Mouse (Mus musculus) heart, adult 9 months (tissue): ENCODE results near the gene Dvl2.

Experiments used
- DNase-seq, 2 experiments: peaks; one replicate each; pipeline ENCODE4 v3.0.0; 2022; ENCODE audit warnings: low spot score in 2 of 2

The Dvl2 gene

DNA sequence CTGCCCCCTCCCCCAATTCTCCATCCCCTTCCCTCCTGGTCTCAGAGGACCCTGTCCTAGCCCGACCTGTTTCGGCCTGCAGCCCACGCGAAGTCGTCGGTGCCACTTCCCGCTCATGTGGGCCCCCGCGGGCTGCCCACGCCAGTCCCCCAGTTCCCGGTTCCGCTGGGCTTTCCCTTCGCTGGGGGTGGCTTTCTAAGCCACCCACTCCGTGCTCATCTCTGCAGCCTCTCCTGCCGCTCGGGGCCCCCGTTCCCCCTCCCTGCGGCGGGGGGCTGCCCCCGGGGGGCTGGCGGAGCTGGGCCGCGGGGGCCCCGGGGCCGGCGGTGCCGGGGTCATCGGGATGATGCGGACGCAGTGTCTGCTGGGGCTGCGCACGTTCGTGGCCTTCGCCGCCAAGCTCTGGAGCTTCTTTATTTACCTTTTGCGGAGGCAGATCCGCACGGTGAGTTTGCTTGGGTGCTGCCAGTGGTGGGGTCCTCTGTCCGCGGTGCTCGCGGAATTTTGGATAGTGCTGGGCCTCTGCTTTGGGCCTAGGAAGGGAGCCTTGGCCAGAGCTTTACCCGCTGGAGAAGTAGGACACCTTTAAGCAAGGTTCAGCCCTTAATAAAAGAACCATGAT is 19.1 kb upstream of the Dvl2 start, which contains the start of gene Ctdnep1:
Ctdnep1 (plus strand) TSS at position 16 of the 622 bp plus-strand sequence.
- peak in 1 of 2 experiments; percentile 24 for DNase-seq

DNA sequence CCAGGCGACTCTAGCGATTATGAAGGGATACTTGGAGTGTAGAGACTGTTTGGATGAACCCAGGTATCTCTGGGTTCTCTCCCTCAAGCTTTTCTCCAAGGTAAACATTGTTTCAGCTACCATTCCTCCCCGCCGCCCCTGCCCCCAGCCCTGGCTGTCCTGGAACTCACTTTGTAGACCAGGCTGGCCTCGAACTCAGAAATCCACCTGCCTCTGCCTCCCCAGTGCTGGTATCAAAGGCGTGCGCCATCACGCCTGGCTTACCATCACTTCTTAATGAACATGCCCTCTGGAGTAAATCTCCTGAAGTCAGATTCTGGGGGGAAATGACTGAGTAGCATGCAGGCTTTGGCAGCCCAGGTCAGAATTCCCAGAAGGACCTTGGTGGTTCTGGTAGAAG is 18.2 kb upstream of the Dvl2 start, which contains the start of gene Elp5:
Elp5 (minus strand) TSS at position 293 of the 400 bp plus-strand sequence.
- DNase-seq, result no peak

DNA sequence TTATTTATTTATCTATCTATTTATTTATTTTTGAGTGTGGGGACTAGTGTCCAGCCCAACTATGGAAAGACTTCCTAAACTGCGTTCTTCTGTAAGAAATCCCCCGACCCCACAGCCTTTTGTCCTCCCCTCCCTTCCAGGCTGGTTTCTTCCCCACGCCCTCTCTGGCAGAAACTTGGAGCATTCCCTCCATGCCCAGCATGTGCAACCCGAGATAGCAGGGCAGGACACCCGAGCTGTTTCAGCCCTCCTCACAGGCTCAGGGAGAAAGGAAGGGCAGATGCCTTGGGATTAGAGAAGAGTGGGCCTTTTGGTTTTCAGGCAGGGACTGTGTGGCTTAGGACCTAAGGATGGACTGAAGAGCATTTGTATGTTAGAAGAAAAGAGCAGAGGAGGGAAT is 17.5 kb upstream of the Dvl2 start:
- peak in 1 of 2 experiments; percentile 63 for DNase-seq

DNA sequence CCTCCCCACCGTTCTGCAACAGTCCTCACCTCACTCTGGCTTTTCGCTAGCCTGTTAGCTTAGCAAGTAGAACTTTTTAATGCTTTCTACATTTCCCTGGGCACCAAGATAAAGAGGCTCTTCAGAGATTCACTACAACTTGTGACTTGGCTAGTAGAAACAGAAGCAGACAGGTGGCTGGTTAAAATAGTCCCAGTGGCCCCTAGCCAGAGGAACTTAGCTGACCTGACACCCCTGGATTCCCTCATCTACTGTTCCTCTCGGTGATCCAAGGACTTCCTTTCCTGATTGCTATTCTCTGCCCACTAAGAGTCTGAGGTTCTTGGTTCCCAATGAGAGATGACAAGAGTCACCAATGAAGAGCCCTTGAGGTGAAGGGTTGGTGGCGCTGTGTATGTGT is 17.0 kb upstream of the Dvl2 start:
- peak in 1 of 2 experiments; percentile 58 for DNase-seq

DNA sequence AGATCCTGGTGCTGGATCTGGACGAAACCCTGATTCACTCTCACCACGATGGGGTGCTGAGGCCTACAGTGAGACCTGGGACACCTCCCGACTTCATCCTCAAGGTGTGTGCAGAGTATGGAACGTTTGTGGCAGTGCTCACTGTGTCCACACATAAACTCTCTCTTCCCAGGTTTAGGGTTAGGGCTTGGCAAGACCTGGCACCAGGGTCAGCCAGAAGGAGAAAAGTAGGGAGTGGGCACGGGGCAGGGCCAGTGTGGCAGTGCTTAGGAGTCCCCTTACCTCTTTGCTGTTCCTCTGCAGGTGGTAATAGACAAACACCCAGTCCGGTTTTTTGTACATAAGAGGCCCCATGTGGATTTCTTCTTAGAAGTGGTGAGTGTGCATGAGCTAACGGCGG is 16.0 kb upstream of the Dvl2 start:
- no peak for DNase-seq

DNA sequence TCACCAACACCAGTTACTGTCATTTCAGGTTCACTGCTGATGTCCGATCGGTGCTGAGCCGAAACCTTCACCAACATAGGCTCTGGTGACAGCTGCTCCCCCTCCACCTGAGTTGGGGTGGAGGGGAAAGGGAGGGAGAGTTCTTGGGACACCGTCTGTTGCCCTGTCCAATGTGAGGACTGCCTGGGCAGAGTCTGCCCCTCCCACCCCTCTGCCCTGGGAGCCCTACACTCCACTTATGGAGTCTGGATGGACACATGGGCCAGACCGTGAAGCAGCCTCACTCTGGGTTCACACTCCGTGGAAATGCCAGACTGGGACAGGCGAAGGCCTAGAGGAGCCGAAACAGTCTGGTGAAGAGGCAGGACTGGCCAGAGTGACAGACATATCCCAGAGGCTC is 10.4 kb upstream of the Dvl2 start:
- DNase-seq, result no peak

DNA sequence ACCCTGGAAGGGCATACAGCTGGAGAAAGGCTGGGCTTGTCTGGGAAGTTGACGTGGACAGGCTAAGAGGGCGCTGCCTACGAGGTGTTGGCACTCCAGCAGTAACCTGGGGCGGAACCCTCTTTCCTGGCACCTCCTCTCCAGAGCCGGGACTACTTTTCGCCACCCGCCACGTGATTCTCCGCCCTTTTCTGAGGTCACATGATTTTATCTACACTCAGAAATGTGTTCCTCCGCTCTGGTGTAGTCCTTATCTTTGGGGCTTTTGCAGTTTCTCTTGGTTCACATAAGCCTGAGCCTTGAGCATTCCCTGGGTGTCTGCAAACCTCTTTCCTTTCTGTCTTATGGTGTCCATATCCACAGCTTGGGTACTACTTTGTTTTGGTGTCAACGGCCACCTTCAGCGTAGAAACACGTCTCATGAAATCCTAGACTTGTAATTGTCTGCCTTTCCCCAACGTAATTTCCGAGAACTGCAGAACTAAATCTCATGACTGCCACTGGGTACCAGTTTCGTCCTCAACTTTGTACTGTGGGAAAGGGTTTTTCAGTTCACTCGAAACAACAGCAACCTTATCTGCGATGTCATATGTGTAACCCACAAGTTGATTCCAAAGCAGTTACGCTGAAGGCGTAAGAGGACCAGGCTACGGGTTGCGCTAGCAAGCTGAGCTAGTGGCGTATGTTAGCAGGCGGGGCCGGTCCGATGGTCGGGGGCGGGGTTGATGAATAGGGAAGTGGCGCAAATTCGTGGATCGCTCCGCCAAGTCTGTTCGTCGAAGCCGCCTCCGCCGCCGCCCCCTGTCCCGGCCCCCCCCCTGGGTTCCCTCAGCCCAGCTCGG is 9.3 kb upstream of the Dvl2 start, which contains the start of gene Gabarap:
Gabarap (plus strand) TSS at position 294 of the 842 bp plus-strand sequence.
- peak; percentile 94 to 98 for DNase-seq

DNA sequence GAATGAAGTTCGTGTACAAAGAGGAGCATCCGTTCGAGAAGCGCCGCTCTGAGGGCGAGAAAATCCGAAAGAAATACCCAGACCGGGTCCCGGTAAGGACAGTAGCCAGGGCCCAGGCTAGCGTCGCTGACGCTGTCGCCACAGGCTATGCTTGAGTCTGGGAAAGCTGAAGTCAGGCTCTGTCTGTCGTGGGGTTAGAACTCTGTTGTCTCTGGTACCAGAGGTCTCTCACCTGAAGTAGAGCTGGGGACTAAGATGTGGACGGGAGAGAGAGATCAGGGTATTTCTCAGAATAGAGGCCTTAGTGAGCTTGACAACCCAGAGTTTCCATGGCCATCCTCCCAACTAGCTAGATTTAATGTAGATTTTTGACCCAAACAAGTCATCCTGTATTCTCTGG is 8.7 kb upstream of the Dvl2 start:
- DNase-seq, result no peak

DNA sequence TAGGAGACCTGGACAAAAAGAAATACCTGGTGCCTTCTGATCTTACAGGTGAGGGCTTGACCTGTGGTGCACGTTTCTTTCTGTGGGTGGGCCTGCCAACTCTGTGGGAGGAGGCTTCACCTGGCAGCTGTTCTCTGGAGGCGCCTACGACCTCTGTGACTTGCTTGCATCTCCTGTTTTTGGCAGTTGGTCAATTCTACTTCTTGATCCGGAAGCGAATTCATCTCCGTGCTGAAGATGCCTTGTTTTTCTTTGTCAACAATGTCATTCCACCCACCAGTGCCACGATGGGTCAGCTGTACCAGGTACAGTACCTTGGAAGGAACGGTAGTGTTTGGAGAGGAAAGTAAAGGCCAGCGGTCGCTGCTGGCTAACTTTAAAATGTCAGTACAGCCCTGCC is 8.0 kb upstream of the Dvl2 start:
- DNase-seq, result no peak

DNA sequence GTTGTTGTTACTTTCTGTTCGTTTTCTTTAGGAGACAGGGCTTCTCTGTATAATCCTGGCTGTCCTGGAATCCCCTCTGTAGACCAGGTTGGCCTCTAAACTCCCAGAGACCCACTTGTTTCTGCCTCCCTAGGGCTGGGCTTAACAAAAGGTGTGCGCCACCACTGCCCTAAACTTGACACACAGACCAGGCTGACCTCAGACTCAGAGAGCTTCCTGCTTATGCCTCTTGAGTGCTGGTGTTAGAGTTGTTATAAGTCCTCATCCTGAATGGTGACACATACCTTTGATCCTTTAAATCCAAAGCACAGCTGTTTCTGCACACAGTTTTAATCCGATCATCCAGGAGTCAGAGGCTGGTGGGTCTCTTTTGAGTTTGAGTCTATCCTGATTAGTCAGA is 7.5 kb upstream of the Dvl2 start:
- no peak for DNase-seq

DNA sequence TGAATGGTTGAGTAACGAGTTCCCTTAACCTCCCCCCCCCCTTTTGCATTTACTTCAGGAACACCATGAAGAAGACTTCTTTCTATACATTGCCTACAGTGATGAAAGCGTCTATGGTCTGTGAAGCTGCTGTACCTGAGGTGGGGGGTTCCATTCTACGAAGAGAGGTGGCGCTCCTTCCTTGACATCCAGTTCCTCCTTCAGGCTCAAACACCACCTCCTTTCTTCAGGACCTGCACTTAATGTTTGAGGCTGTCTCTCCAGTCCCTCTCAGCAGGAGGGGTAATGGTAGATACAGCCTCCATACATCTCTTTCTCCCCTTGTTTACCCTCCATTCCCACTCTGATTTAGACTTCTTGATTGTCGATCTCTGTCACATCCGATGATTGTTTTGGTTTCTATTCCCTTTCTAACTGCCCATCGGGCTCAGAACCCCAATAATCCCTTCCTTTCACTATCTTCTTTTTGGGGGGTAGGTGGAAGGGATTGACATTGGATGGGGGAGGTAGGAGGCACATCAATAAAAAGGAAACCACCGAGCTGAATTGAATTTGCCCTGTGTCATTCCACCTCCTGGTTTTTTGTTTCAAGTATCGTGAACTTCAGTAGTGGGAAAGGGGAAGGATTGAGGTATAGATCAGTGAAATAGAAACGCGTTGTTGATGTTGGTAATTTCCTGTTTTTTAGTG is 5.8 kb upstream of the Dvl2 start:
- DNase-seq, result no peak

DNA sequence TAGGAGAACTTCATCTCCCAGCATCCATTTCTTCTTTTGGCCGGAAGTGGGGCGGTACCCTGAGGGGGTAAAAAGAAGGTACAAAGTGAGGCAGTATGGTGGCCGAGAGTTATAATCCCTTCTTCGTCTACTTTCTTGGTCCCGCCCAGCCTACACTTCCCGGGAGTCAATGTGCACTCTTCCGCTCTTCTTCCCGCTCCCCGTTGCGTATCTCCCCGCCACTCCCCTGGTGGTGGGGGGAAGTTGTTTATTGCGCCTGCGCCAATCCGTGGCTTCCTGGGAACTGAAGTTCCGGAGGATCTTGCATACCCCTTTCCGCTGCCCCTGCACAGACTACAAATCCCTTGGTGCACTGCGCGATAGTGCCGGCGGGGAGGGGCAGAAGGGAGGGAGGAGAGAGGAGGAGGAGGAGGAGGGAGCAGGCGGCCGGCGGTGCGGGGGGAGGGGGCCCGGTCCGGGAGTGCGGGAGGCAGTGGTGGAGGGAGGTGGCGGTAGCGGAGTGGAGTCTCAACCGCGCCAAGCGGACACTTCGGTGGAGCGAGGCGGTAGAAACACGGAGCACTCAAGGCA is 4.9 kb upstream of the Dvl2 start, which contains the start of gene Phf23:
Phf23 (plus strand) TSS at position 387 of the 570 bp plus-strand sequence.
- peak; percentile 99 for DNase-seq

DNA sequence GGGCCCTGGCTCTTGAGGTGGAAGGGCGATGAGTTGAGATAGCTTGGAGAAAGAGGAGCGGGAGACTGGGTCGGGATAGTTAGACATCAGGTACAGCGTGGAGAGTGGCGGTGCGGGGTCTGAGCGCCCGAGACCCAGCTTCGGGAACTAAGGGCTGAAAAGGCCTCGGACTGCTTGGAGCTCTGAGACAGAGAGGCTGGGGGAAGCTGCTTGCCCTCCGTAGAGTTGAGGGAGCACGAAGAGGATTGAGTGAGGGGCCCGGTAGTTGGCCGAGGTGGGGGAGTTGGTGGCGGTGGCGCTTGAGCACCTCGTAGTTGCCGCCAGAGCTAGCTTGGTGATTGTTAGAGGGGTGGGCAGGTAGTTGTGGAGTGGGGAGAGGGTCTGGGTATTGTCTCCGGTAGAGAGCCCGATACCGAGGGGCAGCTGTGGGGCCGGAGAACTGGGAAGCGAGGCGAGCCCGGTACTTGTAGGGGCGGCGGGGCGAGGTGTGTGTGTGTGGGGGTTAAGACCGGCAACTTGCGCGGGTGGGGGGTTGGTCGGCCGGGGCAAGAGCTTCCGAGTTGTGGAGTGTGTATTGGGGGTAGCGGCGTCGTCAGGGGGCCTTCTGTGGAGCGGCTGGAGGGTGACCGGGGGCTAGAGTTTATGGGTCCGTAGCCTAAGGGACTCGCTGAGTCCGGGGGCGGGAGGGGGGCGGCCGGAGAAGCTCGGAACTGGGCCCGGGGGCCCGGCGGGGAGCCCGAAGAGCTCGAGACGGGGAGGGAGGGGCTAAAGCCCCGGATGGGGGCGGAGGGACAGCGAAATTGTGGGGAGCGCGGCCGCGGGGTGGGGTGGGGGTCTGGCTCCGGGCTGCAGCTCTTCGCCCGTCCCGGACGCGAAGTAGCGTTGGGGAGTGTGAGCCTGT is 4.0 kb upstream of the Dvl2 start:
- peak in 1 of 2 experiments; percentile 57 for DNase-seq

DNA sequence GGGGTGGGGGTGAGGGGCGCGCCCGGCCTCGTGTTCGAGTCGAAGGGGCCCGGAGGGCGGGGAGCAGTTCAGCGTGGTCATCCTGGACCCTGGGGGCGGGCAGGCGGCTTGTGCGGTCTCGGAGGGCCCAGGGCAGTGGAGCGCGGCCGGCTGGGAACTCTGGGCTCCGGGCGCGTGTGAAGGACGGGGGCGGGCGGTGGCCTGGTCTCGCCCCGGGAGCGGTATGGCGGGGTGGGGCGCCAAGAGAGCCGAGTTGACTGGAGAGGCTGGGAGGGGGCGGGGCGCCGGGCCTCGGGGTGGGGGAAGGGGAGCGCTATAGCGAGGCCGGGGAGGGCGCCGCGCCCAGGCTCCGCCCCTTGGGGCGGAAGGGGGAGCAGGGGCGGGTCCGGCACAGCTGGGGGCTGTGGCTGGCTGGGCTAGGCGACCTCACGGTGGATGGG is 3.3 kb upstream of the Dvl2 start:
- peak; percentile 89 to 91 for DNase-seq

DNA sequence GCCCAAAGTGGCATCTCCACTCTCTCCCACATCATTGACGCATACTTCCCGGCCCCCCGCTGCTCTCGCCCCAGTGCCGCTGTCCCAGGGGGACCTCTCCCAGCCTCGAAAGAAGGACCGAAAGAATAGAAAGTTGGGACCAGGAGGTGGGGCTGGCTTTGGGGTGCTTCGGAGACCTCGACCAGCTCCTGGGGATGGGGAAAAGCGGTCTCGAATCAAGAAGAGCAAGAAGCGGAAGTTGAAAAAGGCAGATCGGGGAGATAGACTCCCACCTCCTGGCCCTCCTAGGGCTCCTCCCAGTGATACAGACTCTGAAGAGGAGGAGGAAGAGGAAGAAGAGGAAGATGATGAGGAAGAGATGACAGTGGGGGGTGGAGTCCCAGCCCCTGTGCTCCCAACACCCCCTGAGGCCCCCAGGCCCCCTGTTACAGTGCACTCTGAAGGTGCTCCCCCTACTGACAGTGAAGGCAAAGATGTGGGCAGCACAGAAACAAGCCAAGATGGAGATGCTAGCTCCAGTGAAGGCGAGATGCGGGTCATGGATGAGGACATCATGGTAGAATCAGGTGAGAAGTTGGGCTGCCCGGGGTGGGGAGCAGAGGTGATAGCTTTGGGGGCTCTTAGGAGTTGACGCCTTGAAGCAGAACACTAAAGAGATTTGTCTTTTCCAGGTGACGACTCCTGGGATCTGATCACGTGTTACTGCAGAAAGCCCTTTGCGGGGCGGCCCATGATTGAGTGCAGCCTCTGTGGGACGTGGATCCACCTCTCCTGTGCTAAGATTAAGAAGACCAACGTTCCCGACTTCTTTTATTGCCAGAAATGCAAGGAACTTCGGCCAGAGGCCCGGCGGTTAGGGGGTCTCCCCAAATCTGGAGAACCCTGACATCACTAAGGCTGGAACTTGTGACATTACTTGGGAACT is 1.6 kb upstream of the Dvl2 start:
- DNase-seq, result no peak

DNA sequence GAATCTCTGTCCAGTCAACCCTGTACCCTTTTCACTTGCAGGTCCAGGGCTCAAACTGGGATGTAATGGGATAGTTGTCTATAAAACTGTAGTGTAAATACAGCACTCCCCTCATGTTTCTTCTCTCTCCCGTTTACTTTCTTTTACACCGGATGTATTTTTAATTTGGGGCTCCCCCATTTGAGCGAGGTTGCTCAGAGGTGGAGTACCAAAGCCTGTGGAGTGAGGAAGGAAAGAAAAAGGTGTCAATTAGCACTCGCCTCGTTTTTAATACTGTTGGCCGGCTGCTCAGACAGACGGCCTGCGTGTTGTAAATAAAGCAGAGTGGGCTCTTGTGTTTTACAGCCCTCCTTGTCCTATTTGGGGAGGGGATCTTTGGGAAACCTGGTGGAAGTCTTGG is 729 bp upstream of the Dvl2 start:
- no peak for DNase-seq

DNA sequence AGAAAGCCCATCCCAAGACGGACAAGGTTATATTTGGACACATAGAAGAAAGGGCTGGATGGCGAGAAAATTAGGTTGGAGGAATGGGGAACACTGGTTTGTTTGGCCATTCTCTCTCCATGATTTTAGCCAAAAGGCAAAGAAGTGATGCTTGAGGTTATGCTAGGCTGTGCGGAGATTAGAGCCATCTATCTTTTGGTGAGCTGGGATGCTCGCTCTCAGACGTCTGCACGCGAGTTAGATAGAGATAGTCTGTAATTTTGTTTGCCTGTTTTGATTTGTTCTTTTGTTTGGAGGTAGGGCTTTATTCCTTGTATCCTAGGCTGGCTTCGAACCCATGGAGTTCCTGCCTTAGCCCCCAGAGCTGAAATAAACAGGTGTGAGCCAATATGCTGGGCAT is 764 bp downstream of the Dvl2 start:
- no peak for DNase-seq

DNA sequence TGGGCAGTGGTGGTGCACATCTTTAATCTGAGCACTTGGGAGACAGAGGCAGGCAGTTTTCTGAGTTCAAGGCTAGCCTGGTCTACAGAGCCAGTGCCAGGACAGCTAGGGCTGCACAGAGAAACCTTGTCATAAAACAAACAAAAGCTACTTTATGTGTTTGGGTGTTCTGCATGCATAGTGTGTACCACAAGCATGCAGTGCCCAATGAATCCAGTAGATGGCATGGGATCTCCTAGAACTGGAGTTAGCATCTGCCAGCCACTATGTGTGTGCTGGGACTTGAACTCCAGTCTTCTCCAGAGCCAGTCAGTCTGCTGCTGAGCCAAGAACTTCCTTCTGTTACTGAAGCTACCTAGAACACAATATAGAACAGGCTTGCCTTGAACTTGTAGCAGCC is 1.5 kb downstream of the Dvl2 start:
- no peak for DNase-seq

DNA sequence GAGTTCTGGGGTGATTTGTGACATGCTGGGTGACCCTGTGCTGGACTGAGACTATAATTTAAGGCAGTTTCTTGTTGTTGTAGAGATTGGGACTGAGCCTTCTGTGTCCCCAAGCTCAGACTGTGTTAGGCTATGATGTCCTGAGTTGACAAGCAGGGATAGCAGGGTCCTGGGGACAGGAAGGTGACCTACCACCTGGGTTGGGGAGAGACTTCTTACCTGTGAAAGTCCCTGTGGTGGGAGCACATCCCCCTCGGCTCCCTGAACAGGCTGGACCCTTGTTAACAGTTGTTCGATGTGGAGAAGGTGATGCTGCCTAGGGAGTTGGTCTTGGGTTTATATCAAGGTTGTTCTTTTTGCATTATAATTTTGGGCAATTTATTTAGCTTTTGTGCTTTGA is 2.1 kb downstream of the Dvl2 start:
- no peak for DNase-seq

DNA sequence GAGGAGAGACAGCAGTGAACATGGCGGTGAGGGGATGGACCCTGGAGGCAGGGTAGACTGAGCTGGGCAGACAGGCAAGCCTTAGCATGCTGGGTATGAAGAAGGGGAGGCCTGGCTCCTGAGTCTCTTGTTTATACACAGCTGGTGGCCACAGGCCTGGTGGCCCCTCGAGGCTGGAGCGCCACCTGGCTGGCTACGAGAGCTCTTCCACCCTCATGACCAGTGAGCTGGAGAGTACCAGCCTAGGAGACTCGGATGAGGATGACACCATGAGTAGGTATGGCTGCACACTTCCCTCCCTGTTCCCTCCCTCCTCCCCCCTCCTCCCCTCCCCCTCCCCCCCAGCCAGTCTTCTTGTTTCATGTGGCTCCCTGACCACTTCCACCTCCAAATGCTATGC is 5.1 kb downstream of the Dvl2 start:
- DNase-seq, result no peak
